Mouse (Mus musculus) megakaryocyte progenitor cell, adult 5-6 weeks (primary cell): Measurements from ENCODE around the gene Fra10ac1. TPM values are rescaled to one million over a fixed set of nuclear protein-coding genes. Genes with fewer than 3 reads are reported as not detected.
A peak's percentile ranks its signal among the peaks of the same experiment; 100 is the strongest.

Source experiments
- ATAC-seq: replicated peaks from 2 replicates; pipeline ENCODE4 v1.8.0; 2016; ENCODE audit warnings: mild to moderate bottlenecking, moderate TSS enrichment, inconsistent platforms; ENCODE audit not compliant: poor library complexity
- total RNA-seq, 2 experiments: library from RNA; stranded (forward) in 1 of 2; stranded (reverse) in 1 of 2; fragments of 157-497, 149-512 nt in 1 of 2; fragments of 200-1000 nt in 1 of 2; gene quantifications; 2 replicates each; pipeline versions ENCODE4 v1.2.3 to v1.2.4; 2015 to 2017

Gene Fra10ac1
- total RNA-seq, 2 experiments from 2014 or later: 33.8 to 38.8 TPM

DNA sequence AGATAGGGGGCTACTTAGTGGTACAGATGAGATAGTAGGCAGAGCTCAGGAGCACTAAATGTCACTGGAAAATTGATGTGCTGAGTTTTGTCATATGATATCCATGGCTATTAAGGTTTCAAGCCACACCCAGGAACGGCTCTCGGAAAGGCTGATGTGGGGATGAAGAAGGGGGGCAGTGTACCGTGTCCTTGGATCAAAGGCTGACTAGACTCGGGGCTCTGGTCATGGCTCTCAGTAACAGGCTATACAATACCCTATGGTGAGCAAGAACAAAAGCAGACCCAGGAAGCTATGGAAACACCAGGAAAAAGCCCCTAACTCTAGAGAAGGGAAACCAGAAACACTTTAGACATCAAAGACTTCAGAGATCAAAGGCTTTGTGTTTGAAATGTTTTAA, 8.6 kb upstream of the Fra10ac1 start:
- no peak for ATAC-seq

DNA sequence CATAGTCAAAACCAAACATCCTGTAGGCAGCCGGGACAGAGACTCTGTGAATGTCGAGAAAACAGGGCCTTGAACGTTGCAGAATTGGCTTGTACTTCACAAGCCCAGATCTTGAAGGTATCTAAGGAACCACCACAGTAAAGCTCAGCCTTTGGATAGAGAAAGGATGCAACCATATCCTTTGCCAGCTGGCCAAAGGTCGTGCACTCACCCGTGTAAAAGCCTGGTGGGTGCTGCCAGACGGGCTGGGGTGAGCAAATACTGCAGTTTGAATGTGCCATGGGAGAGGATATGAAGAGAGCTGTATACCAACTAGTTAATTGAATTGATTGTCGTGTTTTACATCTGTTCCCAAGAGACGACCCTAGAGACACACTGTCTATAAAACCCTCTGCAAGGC, 8.1 kb upstream of the Fra10ac1 start:
- ATAC-seq: no peak

DNA sequence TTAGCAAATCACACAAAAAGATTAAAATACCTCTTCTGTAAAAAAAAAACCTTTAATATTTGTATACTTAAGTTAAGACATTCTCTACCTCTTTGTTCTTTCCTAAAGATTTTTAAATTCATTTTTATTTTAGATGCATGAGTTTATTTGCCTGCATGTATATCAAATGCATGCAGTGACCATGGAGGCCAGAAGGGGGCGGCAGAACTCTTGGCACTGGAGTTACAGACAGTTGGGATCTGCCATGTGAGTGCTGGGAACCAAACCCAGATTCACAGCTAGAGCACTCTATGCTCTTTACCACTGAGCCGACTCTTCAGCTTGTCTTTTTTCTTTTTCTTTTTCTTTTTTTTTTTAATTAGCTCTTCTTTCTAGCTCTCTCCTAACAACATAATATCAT, 4.7 kb upstream of the Fra10ac1 start:
- ATAC-seq: no peak

DNA sequence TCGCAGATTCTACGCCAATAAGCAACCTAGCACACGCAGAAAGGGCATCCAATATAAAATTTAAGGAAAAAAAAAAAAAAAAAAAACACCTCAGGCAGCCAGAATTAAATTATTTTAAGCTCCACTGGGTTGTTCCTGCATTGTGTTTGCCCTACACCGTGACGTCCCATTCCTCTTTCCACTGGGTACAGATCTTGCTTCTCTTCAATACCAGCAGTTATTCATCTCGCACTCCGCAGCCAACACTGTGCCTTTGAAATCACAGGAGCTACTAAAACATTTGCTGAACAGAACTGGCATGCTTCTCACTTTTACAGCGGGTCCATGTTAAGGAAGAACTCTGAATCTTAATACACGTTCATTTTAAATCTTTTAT, 717 bp upstream of the Fra10ac1 start:
- no peak for ATAC-seq

DNA sequence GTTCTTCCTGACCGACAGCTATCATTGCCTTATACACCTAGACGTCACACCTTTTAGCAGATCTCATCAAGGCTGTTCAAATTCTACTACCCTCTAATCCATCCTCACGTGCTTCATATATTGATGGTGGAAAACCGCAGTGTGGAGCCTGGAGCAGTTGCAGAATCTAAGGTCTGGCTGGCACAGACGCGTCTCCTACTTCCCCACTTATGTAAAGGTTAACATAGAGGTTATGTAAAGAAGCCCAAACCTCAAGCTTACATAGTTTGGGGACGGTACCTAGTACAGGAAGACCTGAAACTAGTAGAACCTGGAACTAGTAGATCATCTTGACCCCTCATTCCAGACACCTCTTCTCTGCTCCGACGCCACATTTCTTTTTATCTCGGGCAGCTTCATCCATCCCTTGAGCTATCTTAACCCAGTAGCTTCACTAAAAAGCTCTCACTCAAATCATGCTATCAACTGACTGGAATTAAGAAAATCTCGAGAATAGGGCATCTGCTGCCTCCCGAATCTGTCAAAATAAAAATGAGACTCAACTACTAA, 526 bp downstream of the Fra10ac1 start:
- ATAC-seq: peak; percentile 32

DNA sequence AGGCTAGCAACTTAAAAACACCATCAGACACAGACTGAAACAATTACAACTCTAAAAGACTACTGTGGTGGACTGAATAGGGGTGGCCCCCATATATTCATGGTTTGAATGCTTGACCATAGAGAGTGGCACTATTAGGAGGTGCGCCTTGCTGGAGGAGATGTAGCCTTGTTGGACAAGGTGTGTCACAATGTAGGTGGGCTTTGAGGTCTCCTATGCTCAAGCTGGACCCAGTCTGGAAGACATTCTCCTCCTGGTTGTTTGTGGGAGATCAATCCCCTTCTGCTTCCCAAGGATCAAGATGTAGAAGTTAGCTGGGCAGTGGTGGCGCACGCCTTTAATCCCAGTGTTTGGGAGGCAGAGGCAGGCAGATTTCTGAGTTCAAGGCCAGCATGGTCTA, 6.3 kb downstream of the Fra10ac1 start:
- no peak for ATAC-seq

DNA sequence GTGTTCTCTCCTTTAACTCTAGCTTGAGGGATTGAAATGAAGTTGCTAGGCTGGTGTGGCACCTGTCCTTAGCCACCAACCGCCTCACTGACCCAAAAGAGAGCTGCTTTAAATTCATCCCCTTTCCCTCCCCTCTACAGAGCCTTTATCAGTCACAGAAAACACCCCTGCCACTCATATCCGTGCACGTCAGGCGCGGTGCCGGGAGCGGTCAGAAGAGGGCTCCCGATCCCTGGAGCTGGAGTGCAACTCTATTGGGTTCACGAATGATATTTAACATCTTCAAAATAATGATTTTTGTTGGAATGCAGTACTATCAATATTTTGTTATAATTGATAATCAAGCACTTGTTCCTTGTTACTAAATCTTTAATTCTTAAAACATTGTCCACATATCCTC, 17.3 kb downstream of the Fra10ac1 start:
- ATAC-seq: no peak

DNA sequence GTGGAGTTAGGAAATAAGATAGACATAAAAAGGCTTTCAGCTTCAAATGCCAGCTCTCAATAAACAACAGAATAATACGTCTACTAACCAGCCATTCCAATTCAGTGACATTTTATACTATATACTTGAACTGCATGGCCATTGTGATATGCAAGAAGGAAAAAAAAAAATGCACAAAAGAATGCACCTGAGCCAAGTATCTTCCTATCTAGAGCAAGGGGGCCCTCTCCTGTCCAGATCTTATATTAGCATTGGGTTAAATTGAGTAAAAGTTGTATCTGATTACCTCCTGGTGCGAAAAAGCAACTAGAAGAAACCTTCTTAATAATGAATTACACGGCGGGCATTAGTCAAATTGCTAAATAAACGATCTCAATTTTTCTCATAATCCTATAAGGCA, 25.2 kb downstream of the Fra10ac1 start:
- ATAC-seq: no peak

DNA sequence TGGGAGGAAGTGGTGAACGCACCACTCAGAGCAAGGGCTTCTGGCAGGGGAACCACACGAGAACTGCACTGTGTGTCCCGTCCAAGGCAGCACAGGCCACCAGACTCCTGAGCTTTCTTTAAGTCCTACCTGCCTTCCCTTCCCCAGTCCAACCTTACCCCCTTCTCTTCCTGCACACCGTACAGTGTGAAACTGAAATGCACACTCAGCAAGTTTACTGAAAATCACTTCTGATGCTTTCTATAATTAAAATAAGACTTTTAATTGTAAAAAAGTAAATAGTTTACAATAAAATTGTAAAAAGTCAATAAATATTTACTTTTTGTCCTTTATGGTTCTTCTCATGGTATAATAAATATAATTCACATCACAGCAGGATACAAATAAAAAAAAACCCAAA, 28.7 kb downstream of the Fra10ac1 start:
- ATAC-seq: no peak

DNA sequence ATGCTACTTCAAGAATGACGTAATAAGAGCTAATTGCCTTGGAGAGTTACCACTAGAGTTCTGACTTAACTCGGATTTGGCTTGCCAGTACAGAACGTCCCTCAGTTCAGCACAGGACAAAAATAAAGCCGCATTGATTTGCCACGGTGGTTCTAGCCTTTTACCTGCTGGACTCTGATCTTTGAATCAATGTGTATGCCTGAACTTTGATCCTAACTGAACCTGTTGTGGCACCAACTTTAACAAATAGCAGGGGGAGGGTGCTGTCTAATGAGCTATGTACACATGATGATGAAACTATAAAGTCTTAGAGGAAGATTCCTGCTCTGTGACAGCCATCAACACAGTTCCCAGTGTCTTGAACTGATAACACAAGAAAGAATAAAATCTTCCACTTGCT, 32.5 kb downstream of the Fra10ac1 start:
- ATAC-seq: no peak

DNA sequence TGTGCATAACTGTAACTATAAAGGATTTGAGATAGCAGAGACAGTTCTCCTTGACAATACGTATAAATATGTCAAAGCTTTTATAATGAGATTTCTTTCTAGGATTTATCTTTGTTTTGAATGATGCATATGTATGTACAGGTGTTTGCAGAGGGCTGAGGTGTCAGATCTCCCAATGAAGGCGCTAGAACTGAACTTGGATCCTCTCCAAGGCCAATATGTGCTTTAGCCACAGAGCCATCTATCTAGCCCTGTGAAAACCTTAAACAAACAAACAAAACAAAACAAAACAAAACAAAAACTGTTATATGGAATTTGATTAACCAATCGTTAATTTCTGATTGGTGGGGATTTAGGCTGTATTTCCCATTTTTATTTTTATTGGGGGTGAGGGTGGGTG, 33.4 kb downstream of the Fra10ac1 start:
- no peak for ATAC-seq

DNA sequence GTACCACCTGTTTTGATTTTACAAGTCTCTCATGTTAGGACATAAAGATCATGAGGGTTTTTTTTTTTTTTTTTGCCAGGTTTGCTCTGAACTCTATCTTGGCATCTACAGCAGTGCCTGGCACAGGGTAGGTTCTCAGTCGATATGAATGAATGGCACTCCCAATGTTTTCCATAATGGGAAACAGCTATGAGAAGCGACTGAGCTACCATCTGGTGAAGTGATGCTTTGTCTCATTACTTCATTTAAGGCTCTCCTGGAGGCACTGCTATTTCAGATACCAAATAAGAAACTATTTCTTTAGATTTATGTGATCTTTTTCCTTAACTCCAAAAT, 36.6 kb downstream of the Fra10ac1 start:
- ATAC-seq: no peak

DNA sequence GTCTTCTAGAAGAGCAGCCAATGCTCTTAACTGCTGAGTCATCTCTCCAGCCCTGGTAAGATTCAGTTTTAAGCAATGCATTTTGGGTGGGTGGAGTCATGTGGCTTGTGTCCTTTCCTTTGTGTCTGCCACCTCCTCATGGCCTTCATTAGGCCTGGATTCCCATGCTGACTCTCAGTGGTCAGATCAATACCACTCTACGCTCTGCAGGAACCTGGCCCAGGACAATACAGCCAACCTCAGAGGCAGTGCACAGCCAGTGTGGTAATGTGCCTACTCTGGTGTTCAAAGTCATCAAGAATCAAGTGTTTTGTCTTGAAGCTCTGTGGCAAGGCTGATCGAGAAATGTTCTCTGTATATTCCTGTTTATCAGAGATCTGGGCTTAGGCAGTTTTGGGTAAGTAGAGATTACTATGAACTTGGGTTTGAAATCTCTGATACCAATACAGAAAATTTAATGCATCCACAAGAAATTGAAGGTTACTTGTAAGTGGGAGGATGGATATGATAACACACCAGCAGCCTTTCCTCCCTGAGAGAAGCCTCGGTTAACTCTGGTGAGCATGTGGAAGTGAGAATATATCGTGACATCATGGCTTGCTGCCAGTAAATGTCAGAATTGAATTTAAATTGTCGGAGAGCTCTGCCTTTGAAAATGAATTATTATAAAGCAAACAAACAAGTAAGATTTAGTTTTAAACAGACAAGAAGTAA, 37.2 kb downstream of the Fra10ac1 start:
- no peak for ATAC-seq

DNA sequence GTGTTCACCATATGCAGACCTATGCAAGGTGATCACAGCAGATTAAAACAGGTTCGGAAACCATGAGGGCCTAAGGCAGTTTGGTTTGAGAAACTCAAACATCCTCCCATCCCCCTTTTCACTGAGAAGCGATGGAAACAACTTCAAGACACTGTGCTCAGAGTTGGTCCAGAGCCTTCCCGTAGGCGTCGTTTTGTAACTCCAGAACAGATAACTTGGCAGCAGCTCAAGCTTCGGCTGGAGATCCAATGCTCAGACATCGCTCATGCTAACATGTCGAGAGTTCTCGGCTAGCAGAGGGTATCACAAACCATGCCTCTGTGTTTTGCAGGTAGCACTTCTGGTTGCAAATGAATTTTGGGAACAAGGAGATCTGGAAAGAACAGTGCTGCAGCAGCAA, 44.3 kb downstream of the Fra10ac1 start:
- no peak for ATAC-seq

DNA sequence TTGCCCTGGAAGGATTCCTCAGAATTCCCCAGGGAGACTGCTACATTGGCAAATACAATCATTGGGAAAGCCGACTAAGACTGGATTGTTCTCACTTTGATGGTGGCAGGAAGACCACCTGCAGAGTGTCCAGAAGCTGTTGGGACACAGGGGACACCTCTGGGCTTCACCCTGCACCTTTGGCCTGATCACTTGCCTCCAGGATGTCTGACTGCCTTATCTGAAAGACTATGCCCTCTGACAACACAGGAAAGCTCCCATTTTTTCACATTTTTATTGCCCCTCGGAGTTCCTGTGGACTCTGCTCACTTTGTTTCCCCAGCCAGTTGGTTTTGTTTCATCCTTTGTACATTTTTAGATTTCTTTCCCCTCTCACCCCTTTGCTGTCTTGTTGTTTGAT, 59.3 kb downstream of the Fra10ac1 start:
- no peak for ATAC-seq

DNA sequence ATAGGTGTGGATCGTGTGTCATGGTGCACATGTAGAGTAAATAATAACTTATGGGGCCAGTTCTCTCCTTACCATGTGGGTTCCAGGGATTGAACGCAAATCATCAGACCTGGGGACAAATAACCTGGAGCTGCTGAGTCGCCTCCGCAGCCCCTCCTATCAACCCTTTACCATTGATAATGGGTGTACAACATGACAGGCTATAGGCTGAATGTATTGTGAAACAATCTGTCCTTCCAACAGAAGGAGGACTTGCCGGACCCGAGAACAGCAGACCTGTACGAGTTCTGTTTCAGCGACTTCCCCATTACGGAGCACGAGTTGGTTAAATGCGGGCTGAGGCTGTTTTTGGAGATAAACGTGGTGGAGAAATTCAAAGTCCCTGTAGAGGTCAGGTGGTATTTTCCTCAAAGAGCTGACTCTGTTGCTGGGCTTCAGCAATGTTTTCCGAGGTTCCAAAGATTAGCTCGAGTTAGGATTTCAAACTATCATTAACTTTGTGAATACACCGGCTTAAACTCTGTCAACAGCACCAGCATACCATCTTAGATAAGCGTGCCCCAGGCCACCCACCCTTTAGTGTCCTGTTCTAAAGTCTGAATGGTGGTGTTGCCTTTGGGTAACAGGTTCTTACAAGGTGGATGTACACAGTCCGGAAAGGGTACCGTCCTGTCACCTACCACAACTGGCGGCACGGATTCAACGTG, 62.2 kb downstream of the Fra10ac1 start:
- no peak for ATAC-seq

DNA sequence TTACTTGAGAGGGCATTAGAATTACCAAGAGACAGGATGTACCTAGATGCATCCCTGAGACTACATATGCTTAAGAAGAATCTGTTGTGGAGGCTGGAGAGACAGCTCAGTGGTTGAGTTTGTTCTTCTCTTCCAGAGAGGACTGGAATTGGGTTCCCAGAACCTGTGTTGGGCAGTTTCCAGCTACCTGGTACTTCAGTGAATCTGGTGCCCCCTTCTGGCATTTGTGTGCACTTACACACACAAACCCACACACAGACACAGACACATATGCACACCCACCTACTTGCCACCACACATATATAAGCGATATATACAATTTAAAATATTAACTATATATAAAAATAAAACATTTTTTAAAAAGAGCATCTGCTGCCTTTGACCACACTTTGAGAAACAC, 67.7 kb downstream of the Fra10ac1 start:
- no peak for ATAC-seq

DNA sequence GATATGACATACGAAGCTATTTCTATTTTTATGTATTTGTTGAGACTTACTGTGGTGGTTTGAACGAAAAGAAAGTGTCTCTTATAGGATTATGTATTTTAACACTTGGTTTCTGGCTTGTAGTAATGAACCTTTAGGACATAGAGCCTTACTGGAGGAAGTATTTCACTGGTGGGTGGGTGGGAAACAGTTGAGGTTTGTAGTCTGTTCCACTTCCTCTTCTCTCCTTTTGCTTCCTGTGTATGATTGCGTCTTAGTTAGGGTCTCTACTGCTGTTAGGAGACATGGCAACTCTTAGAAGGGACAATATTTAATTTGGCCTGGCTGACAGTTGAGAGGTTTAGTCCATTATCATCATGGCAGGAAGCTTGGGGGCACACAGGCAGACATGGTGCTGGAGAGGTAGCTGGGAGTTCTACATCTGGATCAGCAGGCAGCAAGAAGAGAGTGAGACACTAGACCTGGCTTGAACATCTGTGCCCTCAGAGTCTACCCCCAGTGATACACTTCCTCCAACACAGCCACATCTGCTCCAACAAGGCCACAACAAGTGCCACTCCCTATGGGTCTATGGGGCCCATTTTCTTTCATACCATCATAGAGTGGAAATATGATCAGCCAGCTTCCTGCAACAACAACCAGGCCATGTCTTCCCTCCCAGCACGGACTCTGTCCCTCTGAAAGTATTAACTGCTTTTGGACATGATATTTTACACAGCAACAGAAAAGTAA, 80.2 kb downstream of the Fra10ac1 start:
- ATAC-seq: peak; percentile 77
